Mouse (Mus musculus) liver, embryonic 14.5 days (tissue): ENCODE data around the gene Nid2. TPM values are rescaled to one million over a fixed set of nuclear protein-coding genes. Genes with fewer than 3 reads are reported as not detected.

ENCODE experiments used
- ATAC-seq: fragments of 200-750 bp; cut with Nextera tagmentation; 2 replicates; pipeline ENCODE4 v1.8.0; 2017; ENCODE audit warnings: moderate number of reproducible peaks, mild to moderate bottlenecking, moderate library complexity; ENCODE audit not compliant: insufficient read depth
- DNase-seq, 3 experiments: peaks; one replicate each; pipeline ENCODE4 v3.0.0-alpha.2; 2012 to 2013; ENCODE audit warnings: low read depth in 3 of 3, low spot score in 3 of 3
- H3K27ac ChIP-seq: fragments of 300-500 bp; sonication (generic); 2 replicates; pipeline ENCODE4 v1.5.1; 2014; ENCODE audit warnings: moderate library complexity, mild to moderate bottlenecking, control low read depth, inconsistent platforms
- H3K27me3 ChIP-seq: fragments of 300-500 bp; sonication (generic); 2 replicates; pipeline ENCODE4 v1.6.1; 2014; ENCODE audit warnings: mild to moderate bottlenecking, low read length, moderate library complexity; ENCODE audit not compliant: control insufficient read depth, insufficient read depth
- H3K36me3 ChIP-seq: fragments of 300-500 bp; sonication (generic); replicated peaks from 2 replicates; pipeline ENCODE4 v1.6.1; 2014; ENCODE audit warnings: low read depth; ENCODE audit not compliant: control insufficient read depth, insufficient read depth
- H3K4me1 ChIP-seq, 2 experiments: fragments of 200-500 bp in 1 of 2; fragments of 300-500 bp in 1 of 2; sonication (generic) in 1 of 2; replicated peaks; 2 replicates each; pipeline ENCODE4 v1.6.1; 2012 to 2014; ENCODE audit warnings: antibody characterized with exemption in 1 of 2, inconsistent platforms in 1 of 2, low read length in 1 of 2; ENCODE audit not compliant: control insufficient read depth in 2 of 2, insufficient read depth in 2 of 2
- H3K4me2 ChIP-seq: fragments of 300-500 bp; sonication (generic); 2 replicates; pipeline ENCODE4 v1.6.1; 2014; ENCODE audit warnings: low read depth, mild to moderate bottlenecking, control low read depth, moderate library complexity
- H3K4me3 ChIP-seq, 2 experiments: fragments of 200-500 bp in 1 of 2; fragments of 300-500 bp in 1 of 2; sonication (generic) in 1 of 2; 2 replicates each; pipeline ENCODE4 v1.5.1; 2012 to 2014; ENCODE audit warnings: low read depth in 2 of 2, low read length in 2 of 2, mild to moderate bottlenecking in 2 of 2, control low read depth in 1 of 2, inconsistent platforms in 1 of 2, moderate library complexity in 1 of 2; ENCODE audit not compliant: insufficient read depth in 1 of 2
- H3K9ac ChIP-seq: fragments of 300-500 bp; sonication (generic); replicated peaks from 2 replicates; pipeline ENCODE4 v1.6.1; 2014; ENCODE audit warnings: mild to moderate bottlenecking, control low read depth, moderate library complexity
- H3K9me3 ChIP-seq: fragments of 300-500 bp; sonication (generic); 2 replicates; pipeline ENCODE4 v1.6.1; 2016; ENCODE audit warnings: low read length, mixed read lengths; ENCODE audit not compliant: control insufficient read depth
- CTCF ChIP-seq: IDR thresholded peaks from 2 replicates; pipeline ENCODE4 v1.5.1; 2016; ENCODE audit warnings: antibody characterized with exemption, low read depth, control low read depth
- EP300 ChIP-seq: IDR thresholded peaks from 2 replicates; pipeline ENCODE4 v1.6.1; 2016; ENCODE audit warnings: antibody characterized with exemption, low read depth
- WGBS: fragments of 180-500 bp; shearing (Covaris S2); extraction: QIAGEN DNeasy Blood & Tissue Kit; methylation state at CpG from one replicate; pipeline ENCODE4 v1.1.7; 2014; ENCODE audit not compliant: insufficient replicate concordance; 5-methylcytosine and 5-hydroxymethylcytosine counted together
- polyA plus RNA-seq, 2 experiments: library from polyadenylated mRNA; depleted of rRNA in 1 of 2; stranded (reverse) in 1 of 2; unstranded in 1 of 2; fragments of >200 nt; fragmentation: Nextera tagmentation in 1 of 2; extraction: Ambion mirVana in 1 of 2; gene quantifications; 2 replicates each; pipeline versions ENCODE4 v1.2.1 to v1.2.3; 2012 to 2014

Nid2 gene
- polyA plus RNA-seq, 2 experiments, result 6.2 to 10.6 TPM

DNA sequence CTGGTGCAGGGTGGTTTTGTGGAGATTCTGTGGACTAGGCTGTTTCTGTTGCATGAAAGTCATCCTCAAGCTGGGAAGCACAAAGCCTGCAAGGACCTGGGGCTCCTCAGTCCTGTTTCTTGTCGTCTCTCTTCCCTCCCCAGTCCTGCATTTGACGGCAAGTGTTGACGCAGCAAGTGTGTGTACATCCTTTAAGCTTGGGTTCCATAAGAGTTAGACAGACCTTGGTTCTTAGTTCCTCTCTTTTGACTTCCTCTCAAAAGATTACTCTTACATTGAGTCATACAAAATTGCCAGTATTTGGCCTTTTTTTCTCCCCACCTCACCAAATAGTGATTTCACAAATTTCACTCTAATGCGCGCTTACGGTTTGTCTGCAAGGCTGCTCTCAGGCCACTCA is 26.3 kb downstream of the Nid2 start:
- H3K36me3 ChIP-seq, result no peaks in the 10 kb centered on the region
- no peak overlapping the region for H3K4me2 ChIP-seq
- no peaks in the 10 kb centered on the region for H3K4me1 ChIP-seq
- TF ChIP-seq EP300, result no peak
- no peak for TF ChIP-seq CTCF
- no peak overlapping the region for H3K27ac ChIP-seq
- no peaks in the 10 kb centered on the region for H3K27me3 ChIP-seq
- DNase-seq (no peak), ATAC-seq (no peak)
- no peaks in the 10 kb centered on the region for H3K9me3 ChIP-seq
- no peak overlapping the region for H3K9ac ChIP-seq
- H3K4me3 ChIP-seq, result no peak overlapping the region
- WGBS, result 82% methylated on average over 6 of the region's 6 CpGs

GRCm38 (mm10) chr14:19777945-19778344 is 26.9 kb downstream of the Nid2 start:
- TF ChIP-seq EP300 (no peak), CTCF (no peak)
- ATAC-seq (no peak), DNase-seq (no peak)
- WGBS, result 54% methylated on average over 13 of the region's 13 CpGs
- H3K4me1 ChIP-seq, result no peaks in the 10 kb centered on the region
- H3K27ac ChIP-seq, result no peak overlapping the region
- H3K36me3 ChIP-seq, result no peaks in the 10 kb centered on the region
- no peaks in the 10 kb centered on the region for H3K27me3 ChIP-seq
- H3K9ac ChIP-seq, result no peak overlapping the region
- no peaks in the 10 kb centered on the region for H3K9me3 ChIP-seq
- no peak overlapping the region for H3K4me2 ChIP-seq
- no peak overlapping the region for H3K4me3 ChIP-seq

GRCm38 (mm10) chr14:19785797-19786588 is 34.9 kb downstream of the Nid2 start:
- Histone ChIP-seq H3K4me1 (no peaks in the 10 kb centered on the region), H3K27ac (no peak overlapping the region), H3K4me3 (no peak overlapping the region), H3K4me2 (no peak overlapping the region), H3K36me3 (no peaks in the 10 kb centered on the region), H3K9ac (no peak overlapping the region), H3K9me3 (no peaks in the 10 kb centered on the region), H3K27me3 (no peaks in the 10 kb centered on the region)
- WGBS, result 60% methylated on average over 9 of the region's 9 CpGs
- TF ChIP-seq EP300 (no peak), CTCF (no peak)
- ATAC-seq (no peak), DNase-seq (no peak)

GRCm38 (mm10) chr14:19788443-19788842 is 37.4 kb downstream of the Nid2 start:
- H3K9ac ChIP-seq, result no peak overlapping the region

DNA sequence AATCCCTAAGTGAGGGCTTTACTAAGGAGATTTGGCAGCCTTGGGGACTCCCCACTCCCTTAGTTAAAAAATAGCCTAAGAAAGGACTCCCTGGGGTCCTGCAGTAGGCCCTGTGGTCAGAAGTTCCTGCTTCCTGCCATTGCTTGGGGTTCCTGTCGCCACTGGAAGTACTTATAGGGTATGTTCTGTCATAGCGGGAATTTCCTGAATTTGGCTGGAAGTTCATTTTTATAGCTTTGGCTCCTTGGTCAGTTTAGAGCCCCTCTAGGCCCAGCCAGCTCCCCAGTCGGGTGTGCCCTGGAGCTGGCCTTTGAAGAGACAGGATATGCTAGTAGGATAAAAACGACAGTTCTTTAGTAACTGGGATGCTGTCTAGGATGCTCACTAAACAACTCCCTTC is 43.8 kb downstream of the Nid2 start:
- 44% methylated on average over 4 of the region's 4 CpGs for WGBS
- TF ChIP-seq CTCF (no peak), EP300 (no peak)
- no peak for ATAC-seq

More at GRCm38 (mm10) chr14:19788443-19788842, 37.4 kb downstream of the Nid2 start:
- 29% methylated on average over 1 of the region's 1 CpGs for WGBS
- Histone ChIP-seq H3K9me3 (no peaks in the 10 kb centered on the region), H3K4me1 (no peaks in the 10 kb centered on the region), H3K27ac (no peak overlapping the region), H3K36me3 (no peaks in the 10 kb centered on the region), H3K4me2 (no peak overlapping the region), H3K27me3 (no peaks in the 10 kb centered on the region), H3K4me3 (no peak overlapping the region)
- DNase-seq, result no peak
- ATAC-seq, result no peak
- TF ChIP-seq CTCF (no peak), EP300 (no peak)

More for the DNA sequence above, 43.8 kb downstream of the Nid2 start:
- no peaks in the 10 kb centered on the region for H3K36me3 ChIP-seq
- no peaks in the 10 kb centered on the region for H3K27me3 ChIP-seq
- DNase-seq, result no peak
- no peak overlapping the region for H3K4me2 ChIP-seq
- no peaks in the 10 kb centered on the region for H3K9me3 ChIP-seq
- peaks cover 0 to 8% of the 10 kb centered on the region in 2 experiments; a peak in 3 of 4 replicates for H3K4me1 ChIP-seq
- H3K27ac ChIP-seq, result no peak overlapping the region
- no peak overlapping the region for H3K4me3 ChIP-seq
- no peak overlapping the region for H3K9ac ChIP-seq
